Mouse (Mus musculus) skeletal muscle tissue, postnatal 0 days (tissue): Measurements from ENCODE around the gene Cct6b. TPM values are rescaled to one million over a fixed set of nuclear protein-coding genes. Genes with fewer than 3 reads are reported as not detected.

ENCODE experiments used
- polyA plus RNA-seq: library from polyadenylated mRNA; unstranded; fragments of >200 nt; fragmentation: Nextera tagmentation; extraction: Ambion mirVana; gene quantifications from 2 replicates; pipeline ENCODE4 v1.2.1, GENCODE M21; 2015

Cct6b gene
- polyA plus RNA-seq = 0.26 and 0.28 TPM in 2 replicates

DNA sequence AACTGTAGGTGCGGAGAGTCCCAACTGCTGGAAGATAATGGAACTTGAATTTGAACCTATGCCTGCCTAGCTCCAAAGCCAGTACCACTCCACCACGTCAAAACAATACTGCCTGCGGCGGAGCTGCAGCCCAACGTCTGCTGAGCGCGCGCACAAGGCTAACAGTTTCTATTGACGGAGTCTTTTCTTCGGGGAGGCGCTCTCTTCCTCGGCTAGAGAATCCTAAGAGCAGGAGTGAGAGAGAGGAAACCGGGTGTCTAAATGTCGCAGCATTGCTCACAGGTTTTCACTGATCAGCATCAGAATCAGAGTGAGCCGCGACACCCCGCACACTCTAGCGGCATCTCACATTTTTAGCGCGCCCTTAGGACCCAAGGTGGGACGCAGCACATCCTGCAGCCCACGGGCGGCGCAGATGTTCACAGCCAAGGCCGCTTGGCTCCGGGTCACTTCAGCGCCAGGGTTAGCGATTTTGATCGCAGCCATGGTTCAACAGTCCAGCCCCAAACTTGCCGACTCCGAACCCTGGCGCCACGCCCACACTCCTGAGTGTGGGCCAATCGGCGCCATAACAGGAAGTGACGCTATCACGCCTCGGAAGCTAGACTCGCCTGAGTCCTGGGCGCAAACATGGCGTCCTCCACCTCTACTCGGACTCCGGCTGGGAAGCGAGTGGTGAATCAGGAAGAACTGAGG, at the start of gene Cct6b, which contains the start of gene Zfp830:
Gene Cct6b, minus strand, starts transcription at position 580 of the 696 bp plus-strand sequence.
Gene Zfp830, plus strand, starts transcription at position 604 of the 696 bp plus-strand sequence.

DNA sequence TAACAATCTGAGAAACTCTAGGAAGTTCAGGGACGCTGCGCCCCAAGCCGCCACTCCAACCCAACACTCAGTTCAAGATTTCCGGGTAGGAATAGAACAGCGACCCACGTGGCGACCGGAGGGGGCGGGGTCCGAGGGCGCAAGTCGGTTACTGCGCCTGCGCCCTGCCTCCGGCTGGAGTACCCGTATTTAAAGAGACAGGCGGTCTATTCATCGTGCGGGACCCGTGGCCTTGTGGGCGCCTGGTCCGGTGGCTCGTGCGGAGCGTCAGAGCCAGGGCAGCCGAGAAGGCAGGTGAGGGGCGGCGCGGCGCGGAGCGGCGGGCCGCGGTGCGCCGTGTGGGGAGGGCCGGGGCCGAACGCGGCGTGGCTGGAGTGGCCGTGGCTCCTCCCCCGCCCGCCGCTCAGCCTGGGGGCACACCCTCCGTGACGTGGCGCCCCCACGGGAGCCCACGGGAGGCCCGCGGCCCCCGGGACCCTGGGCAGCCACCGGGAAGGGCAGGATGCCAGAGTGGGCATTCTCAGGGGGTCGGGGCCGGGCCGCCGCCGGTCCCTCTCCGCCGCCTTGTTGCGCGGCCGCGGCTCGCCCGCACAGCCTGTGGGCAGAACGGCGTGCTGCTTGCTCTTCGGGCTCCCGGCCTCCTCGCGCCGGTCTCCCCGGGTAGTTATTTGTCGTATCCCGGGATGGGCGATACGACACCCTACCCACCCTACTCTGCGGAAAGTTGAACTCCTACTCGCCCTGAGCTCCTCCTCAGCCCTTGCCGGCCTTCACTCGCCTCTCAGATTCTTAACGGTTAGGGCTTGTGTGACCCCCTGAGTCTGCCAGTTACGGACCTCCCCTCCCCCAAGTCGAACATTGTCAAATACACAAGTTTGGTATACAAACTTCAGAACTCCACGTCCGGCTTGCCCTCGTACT, 17.1 kb upstream of the Cct6b start, which contains the start of gene Lig3:
Gene Lig3, plus strand, starts transcription at position 126 of the 921 bp plus-strand sequence.

Other genes starting within 250 kb of the Cct6b start
- 20.0 and 21.0 TPM in 2 replicates for gene Zfp830, start within 50 bp of the Cct6b start, polyA plus RNA-seq
- 8.9 and 10.4 TPM in 2 replicates for gene Lig3, start 16.8 kb upstream of the Cct6b start, polyA plus RNA-seq
- gene Rffl, start 106.9 kb upstream of the Cct6b start, polyA plus RNA-seq = 3.3 and 4.0 TPM in 2 replicates
- 8.1 and 9.9 TPM in 2 replicates for gene Rad51d, start 126.3 kb upstream of the Cct6b start, polyA plus RNA-seq
- gene Fndc8, start 127.8 kb upstream of the Cct6b start, polyA plus RNA-seq = 0.42 and 0.44 TPM in 2 replicates
- 10.8 and 14.6 TPM in 2 replicates for gene Nle1, start 144.1 kb upstream of the Cct6b start, polyA plus RNA-seq
- 105 and 118 TPM in 2 replicates for gene Unc45b, start 146.2 kb upstream of the Cct6b start, polyA plus RNA-seq
- 7.9 and 10.0 TPM in 2 replicates for gene Slfn5, start 187.0 kb upstream of the Cct6b start, polyA plus RNA-seq
- 2.9 and 3.7 TPM in 2 replicates for gene Slfn9, start 227.5 kb upstream of the Cct6b start, polyA plus RNA-seq